Mouse (Mus musculus) spleen, postnatal 4 days (tissue): ENCODE measurements around the gene Tyw1.
A peak's percentile ranks its signal among the peaks of the same experiment; 100 is the strongest.
"Not testable (repeated sequence)": the region's sequence is repeated elsewhere in the genome, so short reads cannot be mapped to it uniquely, and the experiment has no call there.

Source experiments
- DNase-seq, 2 experiments: peaks; one replicate each; pipeline ENCODE4 v3.0.0; 2022; ENCODE audit warnings: low spot score in 2 of 2

Tyw1 gene

DNA sequence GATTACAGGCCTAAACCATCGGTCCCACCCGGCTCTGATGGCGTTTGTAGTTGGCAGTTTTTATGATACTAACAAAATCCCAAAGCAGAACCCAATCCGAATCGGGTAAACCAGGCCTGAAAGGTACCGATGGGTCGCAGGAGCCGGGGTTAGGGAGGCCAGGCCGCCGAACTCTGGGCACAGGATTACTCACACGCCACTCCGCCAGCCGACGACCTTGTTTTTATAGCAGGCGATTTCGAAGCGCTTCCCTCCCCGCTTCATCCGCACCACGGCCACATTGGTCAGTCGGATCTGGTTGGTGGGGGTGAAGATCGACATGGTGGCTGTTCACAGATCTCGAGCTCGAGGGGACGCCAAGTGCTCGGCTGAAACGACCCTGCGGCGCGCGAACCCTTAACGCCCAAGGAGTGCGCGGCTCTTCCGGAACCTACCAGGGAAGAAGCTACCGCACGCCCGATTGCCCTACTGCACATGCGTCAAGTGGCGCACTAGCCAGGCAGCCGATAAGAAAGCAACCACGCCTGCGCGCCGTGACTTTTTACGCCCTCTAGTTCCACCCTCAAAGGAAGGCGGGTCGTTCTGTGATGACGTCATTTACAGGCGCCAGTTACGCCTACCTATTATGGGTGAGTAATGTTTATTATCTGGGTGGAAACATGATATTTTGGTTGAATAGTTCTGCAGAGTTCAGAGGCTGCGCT is at the start of gene Tyw1, which contains the start of gene Sbds:
TSS of gene Tyw1 (plus strand) at position 603 of the 704 bp plus-strand sequence.
TSS of gene Sbds (minus strand) at position 514 of the 704 bp plus-strand sequence.
- peak; percentile 97 to 98 for DNase-seq

DNA sequence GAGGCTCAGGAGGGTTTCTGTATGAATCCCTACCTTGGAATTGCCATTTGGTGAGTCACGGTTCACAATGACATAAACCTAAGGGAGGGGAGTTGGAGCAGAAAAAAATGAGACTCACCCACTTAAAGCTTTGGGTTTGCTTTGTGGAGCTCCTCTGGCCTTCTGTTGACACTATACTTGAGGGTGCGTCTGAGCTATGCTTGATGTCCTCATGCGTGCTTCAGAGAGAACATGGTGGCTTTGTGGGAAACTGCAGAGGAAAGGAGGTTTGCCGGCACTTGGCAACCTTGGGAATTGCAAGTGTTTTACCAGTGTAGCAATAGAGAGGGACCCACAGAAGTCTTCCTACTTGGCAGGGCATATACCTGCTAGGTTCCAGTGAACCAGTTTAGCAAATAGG is 48.1 kb upstream of the Tyw1 start:
- no peak for DNase-seq

DNA sequence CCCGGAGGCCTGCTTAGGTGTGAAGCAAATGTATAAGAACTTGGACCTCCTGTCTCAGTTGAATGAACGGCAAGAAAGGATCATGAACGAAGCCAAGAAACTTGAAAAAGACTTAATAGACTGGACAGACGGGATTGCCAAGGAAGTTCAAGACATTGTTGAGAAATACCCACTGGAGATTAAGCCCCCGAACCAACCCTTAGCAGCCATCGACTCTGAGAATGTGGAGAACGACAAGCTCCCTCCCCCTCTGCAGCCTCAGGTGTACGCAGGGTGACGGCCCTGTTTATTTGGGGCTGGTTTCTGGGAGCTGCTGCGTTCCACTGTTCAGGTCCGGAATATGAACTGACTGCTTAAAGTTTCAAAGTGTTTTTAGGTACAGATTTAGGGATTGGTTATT is 42.5 kb upstream of the Tyw1 start:
- no peak for DNase-seq

DNA sequence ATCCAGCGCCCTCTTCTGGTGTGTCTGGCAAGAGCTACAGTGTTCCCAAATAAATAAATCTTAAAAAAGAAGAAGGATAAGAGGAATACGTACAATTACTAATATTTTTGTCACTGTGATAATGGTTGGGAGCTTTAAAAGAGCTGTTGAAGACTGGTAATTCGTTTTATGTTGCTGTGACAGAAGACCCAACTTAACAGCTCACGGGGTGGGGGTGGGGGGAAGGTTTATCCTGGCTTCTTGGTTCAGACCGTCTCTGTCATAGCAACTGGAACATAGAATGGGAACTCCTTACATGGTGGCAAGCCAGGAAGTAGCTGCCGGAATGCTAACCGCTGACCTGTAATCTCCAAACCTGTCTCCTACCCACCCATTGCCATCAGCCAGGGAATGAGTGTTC is 38.6 kb upstream of the Tyw1 start, which contains the start of gene Tmem248:
TSS of gene Tmem248 (plus strand) at position 301 of the 400 bp plus-strand sequence.
- DNase-seq = no peak

DNA sequence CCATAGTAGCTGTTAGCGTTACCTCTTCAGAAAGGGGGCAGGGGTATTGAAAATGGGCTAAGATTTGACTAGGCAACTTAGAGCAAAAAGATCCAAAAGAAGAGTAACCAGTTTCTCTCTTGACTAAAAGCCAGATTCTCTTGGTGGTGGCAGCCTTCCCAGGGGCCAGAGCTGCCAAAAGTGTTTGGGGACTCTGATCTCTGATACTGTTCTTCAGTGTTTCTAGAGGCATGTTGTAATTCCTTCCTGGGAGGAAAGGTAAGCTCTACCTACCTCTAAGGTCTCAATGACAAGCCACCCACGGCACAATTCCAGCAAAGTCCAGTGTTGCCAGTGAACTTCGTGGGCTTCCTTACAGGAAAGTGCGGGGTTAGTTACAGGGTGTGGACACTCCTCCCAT is 38.0 kb upstream of the Tyw1 start:
- DNase-seq = no peak

DNA sequence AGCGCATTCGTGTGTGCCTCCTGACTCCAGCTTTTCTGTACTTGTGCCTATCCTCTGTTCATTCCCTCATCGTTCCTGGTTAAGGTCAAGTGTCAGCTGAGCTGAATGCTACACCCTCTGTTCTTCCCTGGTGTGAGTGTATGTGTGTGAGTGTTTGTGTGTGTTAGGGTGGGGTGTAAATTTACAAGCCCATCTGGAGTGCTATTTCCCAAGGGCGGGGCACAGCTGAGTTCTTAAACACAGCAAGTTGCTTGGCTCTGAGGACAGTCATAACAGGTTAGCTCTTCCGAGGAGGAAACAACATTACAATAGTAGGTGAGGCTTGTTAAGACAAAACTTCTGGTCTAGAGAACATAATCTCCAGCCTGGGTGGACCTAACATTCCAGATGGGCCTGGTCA is 37.1 kb upstream of the Tyw1 start:
- DNase-seq = no peak

DNA sequence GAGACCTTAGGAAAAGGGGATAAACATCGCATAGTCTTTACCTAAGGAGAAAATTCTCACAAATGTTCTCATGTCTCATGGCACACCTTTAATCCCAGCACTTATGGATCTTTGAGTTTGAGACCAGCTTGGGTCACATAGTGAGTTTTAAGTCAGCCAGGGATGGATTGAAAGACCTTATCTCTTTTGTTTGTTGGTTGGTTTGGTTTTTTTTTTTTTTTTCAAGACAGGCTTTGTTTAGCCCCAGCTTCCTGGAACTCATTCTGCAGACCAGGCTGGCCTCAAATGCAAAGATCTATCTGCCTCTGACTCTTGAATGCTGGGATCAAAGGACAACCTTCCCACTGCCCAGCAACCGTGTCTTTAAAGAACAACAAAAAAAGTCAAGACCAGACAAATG is 34.1 kb upstream of the Tyw1 start:
- DNase-seq = no peak

DNA sequence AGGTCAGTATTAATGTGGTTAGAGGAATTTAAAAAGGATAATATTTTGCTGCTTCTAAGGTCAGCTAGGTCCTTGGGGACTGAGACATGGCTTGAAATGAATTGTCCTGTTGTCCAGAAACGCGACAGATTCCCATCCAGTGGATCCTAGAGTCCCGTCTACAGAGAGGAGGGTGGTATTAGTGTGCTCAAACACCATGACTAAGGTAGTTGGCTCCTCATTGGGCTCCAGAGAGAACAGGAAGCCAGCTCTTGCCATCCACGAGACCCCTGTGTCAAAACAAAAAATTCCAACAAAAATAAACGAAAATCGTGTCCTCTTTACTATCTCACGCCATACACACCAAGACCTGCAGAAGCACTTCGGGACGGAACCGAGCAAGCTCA is 33.7 kb upstream of the Tyw1 start:
- no peak for DNase-seq

DNA sequence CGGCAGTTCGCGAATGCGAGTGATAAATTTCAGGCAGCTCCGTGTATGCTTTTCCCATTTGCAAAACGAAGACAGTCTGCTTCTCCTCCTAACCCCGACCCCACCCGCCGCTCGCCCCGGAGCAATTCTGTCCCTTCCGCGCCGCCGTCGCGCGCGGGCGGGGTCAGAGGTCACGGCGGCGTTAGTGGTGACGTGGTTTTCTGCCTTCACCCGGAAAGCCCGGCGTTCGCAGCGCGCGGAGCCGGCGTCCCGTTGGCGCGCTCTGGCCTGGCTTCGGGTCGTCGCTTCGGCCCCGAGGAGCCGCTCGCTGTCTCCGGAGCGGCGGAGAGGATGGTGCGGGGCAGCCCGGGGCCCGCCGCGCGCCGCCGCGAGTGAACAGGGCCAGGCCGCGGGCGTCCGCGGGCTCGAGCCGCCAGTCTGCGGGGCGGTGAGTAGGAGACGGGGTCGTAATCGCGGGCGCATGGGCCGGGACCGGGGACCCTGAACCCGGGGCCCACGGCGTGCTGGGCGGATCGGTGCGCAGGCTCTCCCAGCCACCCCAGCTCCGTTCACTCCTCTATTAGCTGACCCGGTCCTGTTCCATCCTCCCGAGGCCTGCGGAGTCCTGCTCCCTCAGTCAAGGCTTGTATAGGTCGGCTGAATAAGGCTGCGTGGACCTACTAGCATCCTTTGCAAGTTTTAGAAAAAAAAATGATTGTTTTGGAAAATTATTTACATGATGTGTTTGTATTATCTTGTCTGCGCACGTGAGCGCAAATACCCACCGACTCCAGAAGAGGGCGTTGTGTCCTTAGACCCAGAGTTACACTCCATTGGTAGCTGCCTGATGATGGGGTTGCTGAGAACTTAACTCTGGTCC is 33.0 kb upstream of the Tyw1 start:
- peak; percentile 95 to 99 for DNase-seq

DNA sequence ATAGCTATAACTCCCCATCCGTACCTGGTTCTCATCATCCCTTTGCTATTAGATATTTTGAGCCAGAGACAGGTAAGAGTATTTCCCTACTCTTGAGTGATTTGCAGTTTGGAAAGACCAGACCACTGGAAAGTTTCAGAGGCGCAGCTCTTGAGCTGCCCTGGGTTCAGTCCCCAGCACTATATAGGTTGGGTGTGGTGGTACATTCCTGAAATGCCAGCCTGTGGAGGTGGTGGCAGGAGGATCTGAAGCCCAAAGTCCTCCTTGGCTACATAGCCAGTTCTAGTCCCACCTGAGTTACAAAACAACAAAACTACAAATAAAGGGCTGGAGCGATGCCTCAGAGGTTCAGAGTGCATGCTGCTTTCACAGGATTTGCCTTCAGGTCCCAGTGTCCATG is 28.6 kb upstream of the Tyw1 start:
- DNase-seq = no peak

DNA sequence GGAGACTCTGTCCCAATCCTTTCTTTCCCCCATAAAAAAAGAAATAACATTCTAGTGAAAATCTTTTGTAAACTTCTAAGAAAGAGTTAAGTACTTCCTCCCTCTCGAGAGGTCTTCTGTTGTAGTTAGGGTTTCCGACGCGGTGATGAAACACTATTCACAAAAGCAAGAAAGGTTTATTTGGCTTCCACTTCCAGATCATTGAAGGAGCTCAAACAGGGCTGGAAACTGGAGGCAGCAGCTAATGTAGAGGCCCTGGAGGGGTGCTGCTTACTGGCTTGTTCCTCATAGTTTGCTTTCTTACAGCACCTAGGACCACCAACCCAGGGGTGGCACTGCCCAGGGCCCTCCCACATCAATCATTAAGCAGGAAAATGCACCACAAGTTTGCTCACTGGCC is 27.3 kb upstream of the Tyw1 start:
- no peak for DNase-seq

DNA sequence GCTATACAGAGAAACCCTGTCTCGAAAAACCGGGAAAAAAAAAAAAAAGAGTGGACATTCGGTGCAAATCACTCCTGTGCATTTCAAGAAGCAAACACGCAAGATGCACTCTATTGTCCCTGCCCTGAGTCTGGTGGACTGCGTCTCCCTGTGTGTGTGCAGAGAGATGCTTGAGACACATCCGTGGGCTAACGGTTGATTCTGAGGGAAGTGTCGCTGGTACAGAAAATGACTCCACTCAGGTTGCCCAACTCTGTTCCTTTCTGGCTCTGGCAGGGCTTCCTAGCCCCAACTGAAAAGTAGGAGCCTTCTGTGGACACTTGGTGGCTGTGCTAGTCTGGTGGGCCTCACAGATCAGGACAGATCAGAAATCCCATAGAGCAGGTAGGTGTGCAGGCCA is 19.1 kb upstream of the Tyw1 start:
- no peak for DNase-seq

DNA sequence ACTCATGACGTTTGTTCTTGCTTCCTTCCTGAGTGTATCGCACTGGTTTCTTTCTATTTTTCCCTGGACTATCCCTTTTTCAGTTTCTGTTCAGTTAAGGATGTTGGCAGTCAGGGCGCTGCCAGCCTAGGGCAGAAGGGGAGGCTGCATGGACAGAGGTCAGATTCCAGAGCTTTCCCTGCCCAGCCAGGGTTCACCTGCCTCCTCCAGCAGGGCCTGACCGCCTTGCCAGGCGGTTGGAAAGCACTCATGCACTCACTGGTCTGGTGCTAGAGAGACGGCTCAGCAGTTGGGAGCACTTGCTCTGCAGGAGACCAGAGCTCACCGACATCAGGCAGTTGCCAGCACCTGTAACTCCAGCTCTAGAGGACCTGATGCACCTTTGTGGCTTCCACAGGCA is 16.2 kb upstream of the Tyw1 start:
- no peak for DNase-seq

DNA sequence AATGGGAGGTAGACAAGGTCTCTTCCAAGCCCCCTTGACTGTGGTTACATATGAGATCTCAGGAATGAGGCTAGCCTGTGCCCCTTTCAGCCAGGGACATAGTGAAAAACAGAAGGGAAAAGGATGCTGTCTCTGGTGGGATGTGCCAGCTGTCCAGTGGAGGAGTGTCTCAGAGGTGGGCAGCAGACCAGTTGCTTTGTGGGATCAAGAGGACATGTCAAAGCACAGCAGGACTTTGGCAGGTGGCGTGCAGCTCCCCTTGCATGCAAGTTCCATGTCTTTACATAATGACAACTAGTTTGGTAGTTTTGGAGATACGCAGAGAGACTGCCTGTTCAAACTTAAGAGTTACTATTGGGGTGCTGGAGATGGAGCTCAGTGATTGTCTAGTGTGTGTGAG is 15.6 kb upstream of the Tyw1 start:
- no peak for DNase-seq

DNA sequence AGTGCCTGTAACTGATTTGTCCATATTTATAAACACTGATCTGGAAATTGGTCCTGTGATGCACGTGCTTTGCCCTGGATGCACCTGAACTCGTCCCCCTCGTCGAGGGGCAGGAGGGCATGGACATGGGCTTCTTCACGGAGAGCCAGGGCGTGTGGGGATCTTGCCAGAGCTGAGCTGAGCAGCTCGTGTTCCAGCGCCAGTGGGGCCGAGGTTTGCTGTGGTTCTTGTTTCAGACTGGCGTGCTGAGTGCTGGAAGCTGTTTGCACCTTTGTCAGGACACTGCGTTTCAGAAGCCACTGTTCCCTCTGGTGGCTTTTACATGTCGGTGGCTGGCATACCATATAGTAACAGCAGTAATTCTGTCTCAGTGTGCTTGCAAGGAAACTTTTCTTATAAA is 14.0 kb upstream of the Tyw1 start:
- no peak for DNase-seq

DNA sequence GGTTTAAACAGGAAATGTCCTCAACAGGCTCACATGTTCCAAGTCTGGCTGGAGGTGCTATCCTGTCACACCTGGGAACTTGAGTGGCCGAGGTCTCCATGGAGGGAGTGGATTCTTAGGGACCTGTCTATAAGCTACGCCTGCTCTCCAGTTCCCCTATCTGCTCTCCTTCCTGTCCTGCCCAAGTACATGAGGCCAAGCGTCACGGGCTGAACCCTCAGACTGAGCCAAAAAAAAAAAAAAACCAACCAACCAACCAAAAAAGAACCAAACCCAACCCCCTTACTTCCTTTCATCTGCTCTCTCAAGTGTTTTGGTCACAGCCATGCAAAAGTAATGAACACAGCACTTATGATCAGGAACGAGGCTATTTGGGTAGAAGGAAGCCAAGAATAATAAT is 7.6 kb upstream of the Tyw1 start:
- DNase-seq = no peak

DNA sequence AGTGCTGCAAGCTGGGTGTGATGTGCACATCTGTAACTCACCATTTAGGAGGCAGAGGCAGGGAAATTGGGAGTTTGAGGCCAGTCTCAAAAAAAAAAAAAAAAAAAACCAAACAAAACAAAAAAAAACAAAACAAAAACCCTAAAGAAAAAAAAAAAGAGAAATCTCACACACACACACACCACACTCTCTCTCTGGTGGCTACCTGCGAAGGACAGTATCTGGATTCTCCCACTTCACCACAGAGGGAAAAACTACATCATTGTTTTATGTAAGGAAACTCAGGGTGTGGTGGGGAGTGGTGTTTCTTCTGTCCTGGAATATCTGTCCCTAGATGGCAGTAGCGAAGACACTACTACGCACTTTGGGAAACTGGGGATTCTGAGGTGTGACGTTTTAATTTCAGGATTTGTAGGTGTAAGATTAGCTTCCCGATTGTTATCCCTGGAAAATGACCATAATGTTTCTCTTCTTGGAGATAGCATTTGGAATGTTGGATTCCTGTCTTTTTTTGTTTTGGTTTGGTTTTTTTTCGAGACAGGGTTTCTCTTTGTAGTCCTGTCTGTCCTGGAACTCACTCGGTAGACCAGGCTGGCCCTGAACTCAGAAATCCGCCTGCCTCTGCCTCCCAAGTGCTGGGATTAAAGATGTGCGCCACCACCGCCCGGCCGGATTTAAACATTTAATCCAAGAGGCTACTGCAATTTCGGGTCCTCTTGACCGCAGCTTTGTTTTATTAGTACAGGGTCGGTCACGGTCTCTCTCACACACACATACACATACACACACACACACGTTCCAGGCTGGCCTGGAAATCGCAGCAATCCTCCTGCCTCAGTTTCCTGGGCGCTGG is 1.0 kb upstream of the Tyw1 start:
- DNase-seq = no peak

DNA sequence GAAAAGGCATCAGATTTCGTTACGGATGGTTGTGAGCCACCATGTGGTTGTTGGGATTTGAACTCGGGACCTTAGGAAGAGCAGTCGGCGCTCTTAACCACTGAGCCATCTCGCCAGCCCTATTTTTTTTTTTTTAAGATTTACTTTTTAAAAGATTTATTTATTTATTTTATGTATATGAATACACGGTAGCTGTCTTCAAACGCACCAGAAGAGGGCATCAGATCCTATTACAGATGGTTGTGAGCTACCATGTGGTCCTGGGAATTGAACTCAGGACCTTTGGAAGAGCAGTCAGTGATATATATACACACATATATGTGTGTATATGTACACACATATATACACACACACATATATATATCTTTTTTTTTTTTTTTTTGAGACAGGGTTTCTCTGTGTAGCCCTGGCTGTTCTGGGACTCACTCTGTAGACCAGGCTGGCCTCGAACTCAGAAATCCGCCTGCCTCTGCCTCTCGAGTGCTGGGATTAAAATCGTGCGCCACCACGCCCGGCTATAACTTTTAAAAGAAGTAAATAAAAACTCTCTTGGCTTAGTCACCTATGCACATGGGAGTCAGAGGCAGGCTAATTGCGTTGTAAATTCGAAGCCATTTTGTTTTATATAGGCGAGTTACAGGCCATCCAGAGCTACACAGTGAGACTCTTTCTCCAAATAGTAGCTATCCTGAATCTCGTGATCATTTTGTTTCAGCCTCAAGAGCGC is 543 bp downstream of the Tyw1 start:
- DNase-seq = not testable (repeated sequence)

DNA sequence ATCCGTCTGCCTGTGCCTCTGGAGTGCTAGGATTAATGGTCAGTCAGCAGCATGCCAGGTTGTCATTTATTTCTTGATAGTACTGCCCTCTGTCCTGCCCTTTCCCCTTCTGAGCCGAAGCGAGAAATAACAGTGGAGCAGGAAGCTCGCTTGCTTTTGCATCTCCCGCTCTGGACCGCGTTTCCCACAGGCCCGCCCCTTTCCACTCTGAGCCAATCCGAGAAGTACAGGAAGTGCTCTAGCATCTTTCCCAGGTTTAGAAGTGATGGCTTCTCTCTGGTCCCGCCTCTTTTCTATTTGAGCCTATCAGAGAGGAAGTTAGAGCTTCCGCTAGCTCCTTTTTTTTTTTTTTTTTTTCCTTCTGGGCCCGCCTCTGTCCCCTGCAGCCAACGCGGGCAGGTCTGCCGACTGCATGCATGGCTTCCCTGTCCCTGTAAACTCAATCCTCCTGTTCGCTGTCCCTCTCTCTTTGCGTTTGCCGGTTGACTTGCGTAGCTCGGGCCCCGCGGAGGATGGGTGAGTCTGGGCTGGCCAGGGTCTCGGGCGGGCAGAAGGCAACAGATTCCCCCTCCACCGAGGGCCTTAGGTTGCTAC is 1.4 kb downstream of the Tyw1 start:
- DNase-seq = peak; percentile 91

DNA sequence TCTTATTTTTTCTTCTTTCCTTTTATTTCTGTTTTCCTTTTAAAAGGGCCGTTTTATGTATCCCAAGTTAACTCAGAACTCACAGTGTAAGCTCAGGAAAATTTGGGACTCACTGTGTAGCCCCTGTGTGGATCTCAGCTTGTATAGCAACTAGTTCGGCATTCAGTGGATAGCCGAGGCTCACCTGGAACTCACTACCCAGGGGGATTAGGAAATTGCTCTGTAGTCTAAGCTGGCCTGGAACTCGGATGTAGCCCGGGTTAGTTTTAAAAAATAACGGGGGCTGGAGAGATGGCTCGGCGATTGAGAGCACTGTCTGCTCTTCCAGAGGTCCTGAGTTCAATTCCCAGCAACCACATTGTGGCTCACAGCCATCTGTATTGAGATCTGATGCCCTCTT is 1.9 kb downstream of the Tyw1 start:
- no peak for DNase-seq

DNA sequence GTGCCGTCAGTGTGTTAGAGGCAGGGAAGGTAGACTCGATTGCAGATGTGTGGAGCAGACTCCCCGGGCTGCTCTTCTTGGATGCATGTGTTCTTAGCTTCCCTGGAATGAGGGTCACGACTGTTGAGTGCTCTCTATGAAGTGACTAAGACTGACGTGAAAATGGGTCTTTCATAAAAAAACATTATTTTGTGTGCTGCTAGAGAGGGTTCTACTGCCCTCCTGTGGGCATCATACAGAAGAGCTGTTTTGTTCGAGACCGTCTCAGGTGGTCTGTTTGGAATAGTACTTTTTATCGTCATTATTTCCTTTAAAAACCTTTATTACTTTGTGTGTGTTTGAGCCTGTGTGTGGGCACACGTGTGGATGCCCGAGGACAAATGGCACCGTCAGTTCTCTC is 8.0 kb downstream of the Tyw1 start:
- no peak for DNase-seq
